Mouse (Mus musculus) erythroid progenitor cell, adult 5-6 weeks (primary cell): ENCODE measurements around the gene Zfp11. TPM values are rescaled to one million over a fixed set of nuclear protein-coding genes. Genes with fewer than 3 reads are reported as not detected.
"Not testable (repeated sequence)": the region's sequence is repeated elsewhere in the genome, so short reads cannot be mapped to it uniquely, and the experiment has no call there.

Source experiments
- ATAC-seq: replicated peaks from 2 replicates; pipeline ENCODE4 v1.8.0; 2016; ENCODE audit warnings: moderate number of reproducible peaks, mild to moderate bottlenecking, moderate TSS enrichment, inconsistent platforms; ENCODE audit not compliant: poor library complexity, low FRiP score, severe bottlenecking
- total RNA-seq, 2 experiments: library from RNA; stranded (forward) in 1 of 2; stranded (reverse) in 1 of 2; fragments of 150-400 nt in 1 of 2; fragments of 186-747, 209-891 nt in 1 of 2; gene quantifications; 2 replicates each; pipeline versions ENCODE4 v1.2.3 to v1.2.4; 2015 to 2017; ENCODE audit warnings: low replicate concordance in 2 of 2

The Zfp11 gene
- total RNA-seq, 2 experiments from 2014 or later: 0.08 to 1.3 TPM

DNA sequence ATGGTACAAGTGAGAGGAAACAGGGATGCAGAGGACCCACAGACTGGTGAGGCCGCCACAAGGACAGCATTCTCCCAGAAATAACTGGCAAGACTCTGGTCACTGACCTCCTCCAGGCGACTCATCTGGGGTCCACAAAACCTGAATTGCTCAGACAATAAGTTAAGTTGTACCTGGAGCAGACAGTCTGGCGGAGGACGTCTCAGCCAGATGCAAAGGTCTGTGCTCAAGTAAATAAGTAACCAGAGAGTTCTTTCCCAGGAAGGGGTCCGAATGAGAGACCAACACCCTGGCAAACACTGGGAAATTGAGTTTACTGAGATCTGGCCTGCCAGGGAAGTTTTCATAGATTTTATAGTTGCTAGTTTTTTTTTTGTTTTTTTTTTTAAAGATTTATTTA lies 48.5 kb downstream of the Zfp11 start:
- no peak for ATAC-seq

DNA sequence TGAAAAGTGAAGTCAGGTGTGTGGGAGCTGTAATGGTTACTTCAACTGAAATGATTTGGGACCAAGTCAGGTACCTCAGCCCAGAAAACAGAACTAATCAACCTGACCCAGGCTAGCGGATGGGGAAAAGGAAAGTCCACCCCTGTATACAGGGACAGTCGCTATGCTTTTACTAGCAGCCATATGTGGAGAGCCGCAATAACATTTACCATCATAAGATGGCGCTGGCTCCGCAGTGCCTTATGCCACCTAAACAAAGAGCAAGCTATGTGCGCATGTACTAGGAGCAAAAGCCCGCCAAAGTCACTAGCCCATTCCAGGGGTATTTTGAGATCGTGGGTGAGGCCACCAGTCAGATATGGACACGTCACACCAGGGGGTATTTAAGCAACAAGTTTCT lies 49.3 kb downstream of the Zfp11 start:
- ATAC-seq: not testable (repeated sequence)

DNA sequence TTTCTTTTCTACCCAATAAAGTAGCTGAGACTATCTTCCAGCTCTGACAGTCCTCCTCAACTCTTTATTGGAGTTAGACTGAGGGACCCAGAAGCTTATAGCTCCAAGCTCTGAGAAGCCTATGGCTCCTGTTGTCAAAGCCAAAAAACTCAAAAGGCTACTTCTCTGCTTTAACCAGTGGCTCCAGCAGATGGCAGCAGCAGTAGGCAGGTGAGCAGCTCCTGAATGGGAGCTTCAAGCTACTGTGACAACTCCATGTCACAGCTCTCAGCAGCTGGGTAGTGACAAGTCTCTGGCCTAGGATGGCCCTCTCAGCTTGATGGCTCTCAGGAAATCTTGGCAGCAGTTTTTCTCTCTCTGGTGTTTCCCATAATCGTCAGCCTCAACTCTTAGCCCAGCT lies 58.8 kb downstream of the Zfp11 start:
- no peak for ATAC-seq

DNA sequence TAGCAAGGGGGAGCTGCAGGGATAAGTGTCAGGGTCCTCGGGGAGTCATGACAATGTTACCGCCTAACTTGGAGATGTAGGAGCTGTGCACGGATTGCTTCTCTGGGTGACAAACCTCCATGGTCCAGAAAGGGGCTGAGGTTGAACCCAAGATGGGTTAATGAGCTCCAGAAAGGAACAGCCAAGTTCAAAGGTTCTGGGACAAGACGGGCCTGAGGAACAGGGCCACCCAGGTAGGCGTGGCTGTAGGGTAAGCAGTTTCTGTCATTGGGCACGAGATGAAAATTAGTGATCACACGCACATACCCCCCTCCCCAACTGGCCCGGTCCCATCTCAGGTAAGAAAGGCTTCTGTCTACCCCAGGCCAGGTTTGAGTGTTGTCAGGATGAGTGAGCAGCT lies 62.4 kb downstream of the Zfp11 start:
- no peak for ATAC-seq

Other genes starting within 250 kb of the Zfp11 start
- gene Sfswap, start 168.9 kb downstream of the Zfp11 start, total RNA-seq (2015; ENCODE audit: low replicate concordance): 79.3 and 158 TPM in 2 replicates
- 140 and 149 TPM in 2 replicates for gene Sfswap, start 168.9 kb downstream of the Zfp11 start, total RNA-seq (2017; ENCODE audit: low replicate concordance)
- not detected in 2 replicates for gene Mmp17, start 85.9 kb downstream of the Zfp11 start, total RNA-seq (2015; ENCODE audit: low replicate concordance)
- gene Mmp17, start 85.9 kb downstream of the Zfp11 start, total RNA-seq (2017; ENCODE audit: low replicate concordance): not detected in 2 replicates
- gene Sept14, start 38.4 kb upstream of the Zfp11 start, total RNA-seq (2015; ENCODE audit: low replicate concordance): not detected in 2 replicates
- not detected in 2 replicates for gene Sept14, start 38.4 kb upstream of the Zfp11 start, total RNA-seq (2017; ENCODE audit: low replicate concordance)
- 54.9 and 95.9 TPM in 2 replicates for gene Mrps17, start 45.4 kb upstream of the Zfp11 start, total RNA-seq (2015; ENCODE audit: low replicate concordance)
- 31.1 and 45.7 TPM in 2 replicates for gene Mrps17, start 45.4 kb upstream of the Zfp11 start, total RNA-seq (2017; ENCODE audit: low replicate concordance)
- 9.7 and 13.8 TPM in 2 replicates for gene Nipsnap2, start 55.0 kb upstream of the Zfp11 start, total RNA-seq (2015; ENCODE audit: low replicate concordance)
- gene Nipsnap2, start 55.0 kb upstream of the Zfp11 start, total RNA-seq (2017; ENCODE audit: low replicate concordance): 1.7 and 14.9 TPM in 2 replicates
- gene Psph, start 117.3 kb upstream of the Zfp11 start, total RNA-seq (2015; ENCODE audit: low replicate concordance): 18.0 and 24.7 TPM in 2 replicates
- 1.9 and 16.4 TPM in 2 replicates for gene Psph, start 117.3 kb upstream of the Zfp11 start, total RNA-seq (2017; ENCODE audit: low replicate concordance)
- gene Sumf2, start 176.9 kb upstream of the Zfp11 start, total RNA-seq (2015; ENCODE audit: low replicate concordance): 1.8 and 14.7 TPM in 2 replicates
- 6.7 TPM in 1 of 2 replicates, not detected in the other for gene Sumf2, start 176.9 kb upstream of the Zfp11 start, total RNA-seq (2017; ENCODE audit: low replicate concordance)
- 111 and 174 TPM in 2 replicates for gene Chchd2, start 217.4 kb upstream of the Zfp11 start, total RNA-seq (2015; ENCODE audit: low replicate concordance)
- gene Chchd2, start 217.4 kb upstream of the Zfp11 start, total RNA-seq (2017; ENCODE audit: low replicate concordance): 57.6 and 102 TPM in 2 replicates
- gene Zbed5, start 225.6 kb upstream of the Zfp11 start, total RNA-seq (2015; ENCODE audit: low replicate concordance): 3.4 TPM in 1 of 2 replicates, not detected in the other
- 0.51 TPM in 1 of 2 replicates, not detected in the other for gene Zbed5, start 225.6 kb upstream of the Zfp11 start, total RNA-seq (2017; ENCODE audit: low replicate concordance)
- gene Phkg1, start 228.4 kb upstream of the Zfp11 start, total RNA-seq (2015; ENCODE audit: low replicate concordance): not detected in 2 replicates
- gene Phkg1, start 228.4 kb upstream of the Zfp11 start, total RNA-seq (2017; ENCODE audit: low replicate concordance): 0.61 TPM in 1 of 2 replicates, not detected in the other
- gene Nupr1l, start 238.4 kb upstream of the Zfp11 start, total RNA-seq (2015; ENCODE audit: low replicate concordance): not detected in 2 replicates
- gene Nupr1l, start 238.4 kb upstream of the Zfp11 start, total RNA-seq (2017; ENCODE audit: low replicate concordance): 0.64 TPM in 1 of 2 replicates, not detected in the other